Mouse (Mus musculus): Measurements from ENCODE around the gene Pfkm. TPM values are rescaled to one million over a fixed set of nuclear protein-coding genes. Genes with fewer than 3 reads are reported as not detected.

Gene Pfkm
- polyA plus RNA-seq, 1 experiment: 69.9 TPM

- DNase-seq (ENCODE audit: low spot score): no peak
Observed at GRCm38 (mm10) chr15:98098519-98098918, 6.1 kb downstream of the Pfkm start.

- DNase-seq (ENCODE audit: low spot score): no peak
Observed at GRCm38 (mm10) chr15:98102401-98102800, 10.0 kb downstream of the Pfkm start.

GRCm38 (mm10) chr15:98106506-98106905 is 14.1 kb downstream of the Pfkm start:
- DNase-seq (ENCODE audit: low spot score): no peak

GRCm38 (mm10) chr15:98107230-98107629 is 14.8 kb downstream of the Pfkm start:
- no peak for DNase-seq (ENCODE audit: low spot score)

- no peak for DNase-seq (ENCODE audit: low spot score)
Observed at GRCm38 (mm10) chr15:98107703-98108296, 15.4 kb downstream of the Pfkm start.

GRCm38 (mm10) chr15:98108297-98109152 is 16.1 kb downstream of the Pfkm start:
- DNase-seq (ENCODE audit: low spot score): peak; percentile 67

GRCm38 (mm10) chr15:98111791-98112190 is 19.4 kb downstream of the Pfkm start:
- no peak for DNase-seq (ENCODE audit: low spot score)

- no peak for DNase-seq (ENCODE audit: low spot score)
Observed at GRCm38 (mm10) chr15:98114098-98114851, 21.9 kb downstream of the Pfkm start.

GRCm38 (mm10) chr15:98114852-98115778 is 22.7 kb downstream of the Pfkm start:
- no peak for DNase-seq (ENCODE audit: low spot score)

- DNase-seq (ENCODE audit: low spot score): no peak
Observed at GRCm38 (mm10) chr15:98115779-98116163, 23.4 kb downstream of the Pfkm start.

- DNase-seq (ENCODE audit: low spot score): no peak
Observed at GRCm38 (mm10) chr15:98116287-98116686, 23.9 kb downstream of the Pfkm start.

- DNase-seq (ENCODE audit: low spot score): no peak
Observed at GRCm38 (mm10) chr15:98119363-98119762, 27.0 kb downstream of the Pfkm start.

- no peak for DNase-seq (ENCODE audit: low spot score)
Observed at GRCm38 (mm10) chr15:98120831-98121230, 28.4 kb downstream of the Pfkm start.

- no peak for DNase-seq (ENCODE audit: low spot score)
Observed at GRCm38 (mm10) chr15:98131001-98131400, 38.6 kb downstream of the Pfkm start.

- DNase-seq (ENCODE audit: low spot score): no peak
Observed at GRCm38 (mm10) chr15:98131451-98131850, 39.1 kb downstream of the Pfkm start.

- DNase-seq (ENCODE audit: low spot score): no peak
Observed at GRCm38 (mm10) chr15:98131942-98132655, 39.7 kb downstream of the Pfkm start.

- DNase-seq (ENCODE audit: low spot score): no peak
Observed at GRCm38 (mm10) chr15:98133471-98133870, 41.1 kb downstream of the Pfkm start.

GRCm38 (mm10) chr15:98134034-98134433 is 41.6 kb downstream of the Pfkm start:
- no peak for DNase-seq (ENCODE audit: low spot score)

- no peak for DNase-seq (ENCODE audit: low spot score)
Observed at GRCm38 (mm10) chr15:98134666-98135065, 42.3 kb downstream of the Pfkm start.

- DNase-seq (ENCODE audit: low spot score): no peak
Observed at GRCm38 (mm10) chr15:98135671-98136070, 43.3 kb downstream of the Pfkm start.

- no peak for DNase-seq (ENCODE audit: low spot score)
Observed at GRCm38 (mm10) chr15:98136871-98137270, 44.5 kb downstream of the Pfkm start.

Data from urinary bladder, adult 2 months (tissue).